Mouse (Mus musculus): ENCODE data around the gene Prss16. TPM values are rescaled to one million over a fixed set of nuclear protein-coding genes. Genes with fewer than 3 reads are reported as not detected.
"Not testable (repeated sequence)": the region's sequence is repeated elsewhere in the genome, so short reads cannot be mapped to it uniquely, and the experiment has no call there.

Prss16 gene
- polyA plus RNA-seq, 1 experiment from 2014 or later: not detected

- Histone ChIP-seq H3K4me1 (ENCODE audit: control insufficient read depth, insufficient read depth, low read length) (peaks cover 15% of the 10 kb centered on the region), H3K9me3 (ENCODE audit: control insufficient read depth, low read length) (no peaks in the 10 kb centered on the region), H3K27me3 (ENCODE audit: control insufficient read depth, insufficient read depth, low read length) (no peaks in the 10 kb centered on the region), H3K4me3 (ENCODE audit: low read depth, low read length) (peak overlapping the region; percentile 32), H3K4me2 (ENCODE audit: low read depth, low read length) (peak overlapping the region; percentile 62), H3K27ac (ENCODE audit: low read depth, low read length) (peak overlapping the region; percentile 78; the same call in 1 of the 2 replicates), H3K36me3 (ENCODE audit: control insufficient read depth, insufficient read depth, low read length) (no peaks in the 10 kb centered on the region), H3K9ac (replicated peaks; ENCODE audit: low read depth, low read length) (no peak overlapping the region; the same call in 1 of the 2 replicates)
- 3% methylated on average over 9 of the region's 14 CpGs for WGBS
- peak; percentile 30 for ATAC-seq (ENCODE audit: low read depth)
Measured at GRCm38 (mm10) chr13:22043503-22044431, 34.2 kb upstream of the Prss16 start.

- Histone ChIP-seq H3K4me1 (ENCODE audit: control insufficient read depth, insufficient read depth, low read length) (peaks cover 15% of the 10 kb centered on the region), H3K4me2 (ENCODE audit: low read depth, low read length) (peak within 1 kb of the TSS; percentile 62), H3K4me3 (ENCODE audit: low read depth, low read length) (peak within 1 kb of the TSS; percentile 32), H3K27ac (ENCODE audit: low read depth, low read length) (peak within 1 kb of the TSS; percentile 78)
- peak; percentile 94 for ATAC-seq (ENCODE audit: low read depth)
- H3K9ac ChIP-seq (replicated peaks; ENCODE audit: low read depth, low read length); H3K9me3 ChIP-seq (ENCODE audit: control insufficient read depth, low read length); H3K27me3 ChIP-seq (ENCODE audit: control insufficient read depth, insufficient read depth, low read length); H3K36me3 ChIP-seq (ENCODE audit: control insufficient read depth, insufficient read depth, low read length): not testable (repeated sequence)
- WGBS: under 1% methylated on average over 31 of the region's 80 CpGs
Measured at GRCm38 (mm10) chr13:22042568-22043502, 33.3 kb upstream of the Prss16 start, which contains the start of the genes Hist1h2ag and Hist1h2bj. Hist1h2ag (minus strand) TSS chr13:22042944. Hist1h2bj (plus strand) TSS chr13:22043214.

- ATAC-seq (ENCODE audit: low read depth): no peak
- under 1% methylated on average over 13 of the region's 13 CpGs for WGBS
Measured at GRCm38 (mm10) chr13:22041651-22042567, 32.4 kb upstream of the Prss16 start.

GRCm38 (mm10) chr13:22041142-22041536 is 31.6 kb upstream of the Prss16 start, which contains the start of gene Hist1h4i:
Hist1h4i (minus strand) TSS chr13:22041362.
- Histone ChIP-seq H3K27ac (ENCODE audit: low read depth, low read length) (peak within 1 kb of the TSS; percentile 76), H3K4me2 (ENCODE audit: low read depth, low read length) (peak within 1 kb of the TSS; percentile 68), H3K4me1 (ENCODE audit: control insufficient read depth, insufficient read depth, low read length) (peaks cover 21% of the 10 kb centered on the region), H3K9ac (replicated peaks; ENCODE audit: low read depth, low read length) (peak within 1 kb of the TSS; percentile 42; the same call in 1 of the 2 replicates), H3K4me3 (ENCODE audit: low read depth, low read length) (peak within 1 kb of the TSS; percentile 36)
- peak; percentile 70 for ATAC-seq (ENCODE audit: low read depth)
- H3K27me3 ChIP-seq (ENCODE audit: control insufficient read depth, insufficient read depth, low read length); H3K9me3 ChIP-seq (ENCODE audit: control insufficient read depth, low read length); H3K36me3 ChIP-seq (ENCODE audit: control insufficient read depth, insufficient read depth, low read length): not testable (repeated sequence)
- WGBS: under 1% methylated on average over 22 of the region's 27 CpGs

More at GRCm38 (mm10) chr13:22041651-22042567, 32.4 kb upstream of the Prss16 start:
- H3K4me1 ChIP-seq (ENCODE audit: control insufficient read depth, insufficient read depth, low read length): peaks cover 15% of the 10 kb centered on the region
- H3K9me3 ChIP-seq (ENCODE audit: control insufficient read depth, low read length): no peaks in the 10 kb centered on the region
- H3K36me3 ChIP-seq (ENCODE audit: control insufficient read depth, insufficient read depth, low read length): no peaks in the 10 kb centered on the region
- no peak overlapping the region for H3K9ac ChIP-seq (replicated peaks; ENCODE audit: low read depth, low read length)
- no peaks in the 10 kb centered on the region for H3K27me3 ChIP-seq (ENCODE audit: control insufficient read depth, insufficient read depth, low read length)
- H3K4me2 ChIP-seq (ENCODE audit: low read depth, low read length): peak overlapping the region; percentile 62
- H3K4me3 ChIP-seq (ENCODE audit: low read depth, low read length): peak overlapping the region; percentile 26
- H3K27ac ChIP-seq (ENCODE audit: low read depth, low read length): peak overlapping the region; percentile 64

- no peaks in the 10 kb centered on the region for H3K36me3 ChIP-seq (ENCODE audit: control insufficient read depth, insufficient read depth, low read length)
- H3K4me2 ChIP-seq (ENCODE audit: low read depth, low read length): peak overlapping the region; percentile 68
- peak overlapping the region; percentile 36 for H3K4me3 ChIP-seq (ENCODE audit: low read depth, low read length)
- WGBS: under 1% methylated on average over 23 of the region's 24 CpGs
- H3K9me3 ChIP-seq (ENCODE audit: control insufficient read depth, low read length): no peaks in the 10 kb centered on the region
- peak overlapping the region; percentile 42; the same call in 1 of the 2 replicates for H3K9ac ChIP-seq (replicated peaks; ENCODE audit: low read depth, low read length)
- peaks cover 22% of the 10 kb centered on the region for H3K4me1 ChIP-seq (ENCODE audit: control insufficient read depth, insufficient read depth, low read length)
- H3K27ac ChIP-seq (ENCODE audit: low read depth, low read length): peak overlapping the region; percentile 76
- peak; percentile 14; the same call in 1 of the 2 replicates for ATAC-seq (ENCODE audit: low read depth)
- H3K27me3 ChIP-seq (ENCODE audit: control insufficient read depth, insufficient read depth, low read length): no peaks in the 10 kb centered on the region
Measured at GRCm38 (mm10) chr13:22040464-22041141, 31.1 kb upstream of the Prss16 start.

- peak overlapping the region; percentile 68 for H3K4me2 ChIP-seq (ENCODE audit: low read depth, low read length)
- H3K27ac ChIP-seq (ENCODE audit: low read depth, low read length): no peak overlapping the region
- peak overlapping the region; percentile 36; the same call in 1 of the 2 replicates for H3K4me3 ChIP-seq (ENCODE audit: low read depth, low read length)
- no peaks in the 10 kb centered on the region for H3K9me3 ChIP-seq (ENCODE audit: control insufficient read depth, low read length)
- no peak overlapping the region for H3K9ac ChIP-seq (replicated peaks; ENCODE audit: low read depth, low read length)
- H3K36me3 ChIP-seq (ENCODE audit: control insufficient read depth, insufficient read depth, low read length): no peaks in the 10 kb centered on the region
- 11% methylated on average over 2 of the region's 2 CpGs for WGBS
- no peaks in the 10 kb centered on the region for H3K27me3 ChIP-seq (ENCODE audit: control insufficient read depth, insufficient read depth, low read length)
- ATAC-seq (ENCODE audit: low read depth): no peak
- H3K4me1 ChIP-seq (ENCODE audit: control insufficient read depth, insufficient read depth, low read length): peaks cover 22% of the 10 kb centered on the region
Measured at GRCm38 (mm10) chr13:22039951-22040463, 30.5 kb upstream of the Prss16 start.

GRCm38 (mm10) chr13:22039364-22039763 is 29.8 kb upstream of the Prss16 start:
- 73% methylated on average over 5 of the region's 5 CpGs for WGBS
- no peak overlapping the region for H3K4me3 ChIP-seq (ENCODE audit: low read depth, low read length)
- no peaks in the 10 kb centered on the region for H3K27me3 ChIP-seq (ENCODE audit: control insufficient read depth, insufficient read depth, low read length)
- no peak overlapping the region for H3K27ac ChIP-seq (ENCODE audit: low read depth, low read length)
- H3K9ac ChIP-seq (replicated peaks; ENCODE audit: low read depth, low read length): no peak overlapping the region
- no peak overlapping the region for H3K4me2 ChIP-seq (ENCODE audit: low read depth, low read length)
- no peak for ATAC-seq (ENCODE audit: low read depth)
- no peaks in the 10 kb centered on the region for H3K9me3 ChIP-seq (ENCODE audit: control insufficient read depth, low read length)
- H3K4me1 ChIP-seq (ENCODE audit: control insufficient read depth, insufficient read depth, low read length): peaks cover 25% of the 10 kb centered on the region
- H3K36me3 ChIP-seq (ENCODE audit: control insufficient read depth, insufficient read depth, low read length): no peaks in the 10 kb centered on the region

Data from neural tube, embryonic 14.5 days (tissue).